Mouse (Mus musculus): ENCODE results near the gene Lrp1.

Lrp1 gene

GRCm38 (mm10) chr10:127546505-127546904 is 74.4 kb downstream of the Lrp1 start:
- no peak for DNase-seq

GRCm38 (mm10) chr10:127544375-127544774 is 76.6 kb downstream of the Lrp1 start:
- DNase-seq: no peak

- DNase-seq: no peak
Measured at GRCm38 (mm10) chr10:127543916-127544315, 77.0 kb downstream of the Lrp1 start.

- no peak for DNase-seq
Measured at GRCm38 (mm10) chr10:127542720-127543119, 78.2 kb downstream of the Lrp1 start.

- no peak for DNase-seq
Measured at GRCm38 (mm10) chr10:127542084-127542483, 78.9 kb downstream of the Lrp1 start.

- DNase-seq: no peak
Measured at GRCm38 (mm10) chr10:127541510-127541909, 79.4 kb downstream of the Lrp1 start.

GRCm38 (mm10) chr10:127537854-127538583 is 82.9 kb downstream of the Lrp1 start:
- DNase-seq: peak; percentile 89

GRCm38 (mm10) chr10:127536586-127537314 is 84.2 kb downstream of the Lrp1 start:
- peak; percentile 80 for DNase-seq

GRCm38 (mm10) chr10:127534929-127535384 is 86.0 kb downstream of the Lrp1 start:
- no peak for DNase-seq

- peak; percentile 21 for DNase-seq
Measured at GRCm38 (mm10) chr10:127534036-127534928, 86.7 kb downstream of the Lrp1 start, which contains the start of gene Nxph4. Gene Nxph4 (minus strand): TSS chr10:127534559.

- no peak for DNase-seq
Measured at GRCm38 (mm10) chr10:127531548-127531947, 89.4 kb downstream of the Lrp1 start.

- no peak for DNase-seq
Measured at GRCm38 (mm10) chr10:127530945-127531344, 90.0 kb downstream of the Lrp1 start.

GRCm38 (mm10) chr10:127527481-127527880 is 93.5 kb downstream of the Lrp1 start:
- no peak for DNase-seq

GRCm38 (mm10) chr10:127526681-127527080 is 94.3 kb downstream of the Lrp1 start:
- DNase-seq: peak; percentile 63

- no peak for DNase-seq
Measured at GRCm38 (mm10) chr10:127526048-127526447, 94.9 kb downstream of the Lrp1 start.

GRCm38 (mm10) chr10:127524646-127525255 is 96.2 kb downstream of the Lrp1 start:
- no peak for DNase-seq

GRCm38 (mm10) chr10:127522088-127522581 is 98.8 kb downstream of the Lrp1 start, which contains the start of gene Shmt2:
Gene Shmt2 (minus strand): TSS chr10:127522444.
- DNase-seq: peak; percentile 91

- no peak for DNase-seq
Measured at GRCm38 (mm10) chr10:127521611-127522080, 99.3 kb downstream of the Lrp1 start.

GRCm38 (mm10) chr10:127520714-127521357 is 100.1 kb downstream of the Lrp1 start:
- DNase-seq: no peak

GRCm38 (mm10) chr10:127519903-127520713 is 100.8 kb downstream of the Lrp1 start:
- no peak for DNase-seq
